Mouse (Mus musculus) adrenal gland, postnatal 14 days (tissue): ENCODE data around the gene Ugt1a10. TPM values are rescaled to one million over a fixed set of nuclear protein-coding genes. Genes with fewer than 3 reads are reported as not detected.

Experiments used
- DNase-seq: peaks from one replicate; pipeline ENCODE4 v3.0.0; 2021; ENCODE audit warnings: mixed read lengths
- total RNA-seq: library from RNA; stranded (reverse); gene quantifications from 2 replicates; pipeline ENCODE4 v1.2.3, GENCODE M21; 2021

Ugt1a10 gene
- total RNA-seq, 1 experiment from 2014 or later, result 1.4 TPM

- DNase-seq, result no peak
These were observed 176.8 kb downstream of the Ugt1a10 start for GRCm38 (mm10) chr1:88231803-88232499.

DNA sequence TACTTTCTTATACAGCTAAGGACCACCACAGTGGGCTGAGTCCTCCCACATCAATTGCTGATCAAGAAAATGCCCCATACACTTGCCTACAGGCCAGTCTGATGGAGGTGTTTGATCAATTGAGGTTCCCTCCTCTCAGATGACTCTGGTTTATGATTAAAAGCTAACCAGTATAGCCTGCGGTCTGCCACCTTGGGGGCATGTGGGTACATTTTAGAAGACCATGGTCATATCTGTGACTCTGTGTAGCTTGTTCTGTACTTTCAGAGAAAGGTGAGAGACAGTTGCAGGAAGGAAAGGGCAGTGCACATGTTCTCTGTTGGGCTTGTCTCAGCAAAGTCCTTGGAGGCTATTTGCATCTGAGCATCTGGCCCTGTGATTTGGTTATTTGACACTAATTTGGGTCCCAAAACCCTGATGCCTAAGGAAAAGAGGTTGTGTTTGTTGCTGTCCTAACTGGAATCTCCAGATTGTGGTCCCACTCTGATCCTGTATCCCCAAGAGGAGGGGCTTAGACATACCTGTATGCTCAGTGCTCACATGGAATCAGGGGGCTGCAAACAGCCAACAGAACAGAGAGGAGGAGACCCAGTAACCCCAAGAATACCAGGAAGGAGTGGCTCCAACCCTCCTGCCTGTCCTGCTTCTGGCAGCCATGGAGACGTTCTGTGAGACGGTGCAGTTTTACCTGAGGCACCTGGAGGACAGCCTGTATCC is 177.6 kb downstream of the Ugt1a10 start:
- DNase-seq, result no peak

DNA sequence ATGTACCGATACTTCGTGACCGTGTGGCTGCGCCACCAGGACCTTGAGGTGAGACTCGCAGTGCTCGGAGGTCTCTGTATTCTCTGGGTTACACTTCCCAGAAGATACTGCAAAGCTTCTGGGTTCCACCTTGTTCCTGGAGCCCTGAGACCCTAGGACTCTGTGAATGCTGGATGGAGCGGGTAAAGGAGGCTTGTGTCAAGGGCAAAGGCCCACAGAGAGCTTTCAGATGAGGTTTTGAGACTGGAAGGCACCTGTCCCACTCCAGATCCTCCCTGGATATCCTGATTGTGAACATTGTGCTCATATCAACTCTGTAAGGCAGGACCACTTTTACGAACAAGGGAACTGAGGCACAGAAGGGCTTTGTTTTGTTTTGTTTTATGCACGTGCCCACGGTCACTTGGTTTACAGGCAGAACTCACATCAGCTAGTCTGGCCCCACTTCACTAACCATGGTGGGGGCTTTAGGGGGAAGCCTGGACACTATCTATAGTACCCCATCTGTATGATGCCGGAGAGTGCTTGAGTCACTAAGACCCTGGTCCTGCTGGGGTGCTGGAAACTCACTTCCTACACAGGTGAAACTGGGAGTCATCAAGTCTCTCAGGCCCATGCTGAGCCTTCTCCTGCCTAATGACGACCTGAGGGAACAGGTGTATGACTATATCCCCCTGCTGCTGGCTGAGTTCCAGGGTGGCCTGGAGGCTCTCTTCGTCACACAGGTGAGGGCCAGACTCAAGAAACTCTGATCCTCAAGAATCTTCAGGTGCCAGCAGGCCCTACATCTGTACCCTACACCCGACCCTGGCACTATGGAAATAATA is 178.4 kb downstream of the Ugt1a10 start:
- DNase-seq, result no peak

DNA sequence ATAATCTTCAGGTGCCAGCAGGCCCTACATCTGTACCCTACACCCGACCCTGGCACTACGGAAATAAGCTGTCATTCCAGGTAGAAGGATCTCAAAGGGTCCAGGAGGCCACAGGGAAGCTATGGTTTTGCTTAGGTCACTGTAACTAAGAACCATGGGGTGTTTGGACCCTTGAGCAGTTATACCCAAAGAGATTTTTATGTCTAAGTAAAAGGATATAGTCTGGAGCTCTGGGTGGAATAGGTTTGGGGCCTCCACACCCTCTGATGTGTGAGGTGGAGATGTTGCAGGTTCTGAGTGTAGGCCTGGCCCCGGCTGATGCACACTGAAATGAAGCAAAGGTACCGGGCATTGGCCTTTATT is 179.0 kb downstream of the Ugt1a10 start:
- DNase-seq, result no peak

DNA sequence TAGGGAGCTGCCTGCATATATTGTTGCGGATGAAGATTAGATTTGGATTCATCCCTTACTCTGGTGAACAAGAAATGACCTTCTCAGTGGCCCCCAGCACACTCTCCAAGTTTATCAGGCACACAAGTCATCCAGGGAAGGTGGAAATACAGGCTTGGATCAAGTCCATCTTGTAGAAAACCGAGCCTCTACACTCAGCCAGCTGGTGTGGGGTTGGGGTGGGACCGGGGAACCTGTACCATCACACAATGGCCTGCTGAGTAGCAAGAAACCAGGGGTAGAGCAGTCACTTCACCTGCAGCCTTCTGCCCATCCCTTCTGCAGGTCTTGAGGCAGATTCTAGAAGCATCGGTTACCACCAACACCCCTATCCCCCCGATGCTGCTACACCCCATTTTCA is 179.5 kb downstream of the Ugt1a10 start:
- no peak for DNase-seq

DNA sequence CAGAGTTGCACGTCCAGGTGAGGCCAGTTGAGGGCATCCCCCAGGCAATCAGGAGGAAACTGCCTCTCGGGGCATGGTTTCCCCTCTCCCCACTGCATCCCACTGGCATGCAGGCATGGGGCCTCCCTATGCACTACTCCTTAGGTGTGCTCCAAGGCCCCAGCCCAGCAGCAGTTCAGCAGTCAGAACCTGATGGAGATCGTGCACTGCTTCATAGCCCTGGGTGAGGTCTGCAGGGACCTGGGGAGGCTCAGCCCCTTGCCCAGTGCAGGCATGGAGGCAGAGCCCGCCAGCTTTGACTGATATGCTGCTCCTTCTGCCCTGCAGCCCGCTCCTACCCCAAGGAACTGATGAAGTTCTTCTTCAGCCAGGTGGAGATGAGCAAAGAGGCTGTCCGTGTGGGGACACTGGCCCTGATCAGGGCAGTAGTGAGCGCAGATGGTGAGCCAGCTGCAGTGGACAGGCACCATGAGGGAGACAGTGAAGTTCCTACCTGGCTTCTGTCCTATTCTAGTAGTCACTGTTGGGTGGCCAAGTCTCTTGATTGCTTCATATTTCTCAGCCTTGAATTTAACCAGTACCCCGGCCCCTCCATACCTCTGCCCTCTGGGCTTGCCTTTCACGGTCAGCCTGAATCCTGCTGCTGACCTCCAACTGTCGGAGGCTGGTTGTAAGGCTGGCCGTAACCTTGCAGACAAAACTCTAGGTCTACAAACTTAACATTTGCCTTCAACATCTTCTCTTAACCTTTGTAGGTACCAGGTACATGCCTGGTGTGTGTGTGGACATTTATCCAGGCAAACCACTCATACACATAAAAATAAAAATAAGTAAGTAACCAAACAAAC is 180.1 kb downstream of the Ugt1a10 start:
- DNase-seq, result no peak

DNA sequence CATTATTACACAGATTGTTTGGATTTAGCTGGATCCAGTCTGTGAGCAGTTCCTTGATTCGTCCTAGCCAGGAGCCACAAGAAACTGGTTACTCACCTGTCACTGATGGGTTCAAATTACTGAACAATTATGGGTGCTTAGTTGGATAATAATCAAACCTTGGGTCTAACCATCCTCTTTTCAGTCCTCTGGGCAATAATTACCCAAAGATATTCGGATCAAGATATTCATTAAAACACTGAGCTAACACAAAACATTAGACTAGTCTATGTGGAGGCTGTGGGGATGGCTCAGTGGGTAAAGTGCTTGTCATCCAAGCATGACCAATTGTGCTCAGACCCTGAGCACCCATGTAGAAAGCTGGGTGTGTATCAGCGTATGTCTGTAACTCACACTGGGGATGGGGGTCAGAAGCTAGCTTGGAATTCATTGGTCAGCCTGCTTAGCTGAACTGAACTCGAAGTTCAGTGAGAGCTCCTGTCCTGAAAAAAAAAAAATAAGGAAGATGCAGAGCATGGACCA is 180.8 kb downstream of the Ugt1a10 start:
- no peak for DNase-seq

DNA sequence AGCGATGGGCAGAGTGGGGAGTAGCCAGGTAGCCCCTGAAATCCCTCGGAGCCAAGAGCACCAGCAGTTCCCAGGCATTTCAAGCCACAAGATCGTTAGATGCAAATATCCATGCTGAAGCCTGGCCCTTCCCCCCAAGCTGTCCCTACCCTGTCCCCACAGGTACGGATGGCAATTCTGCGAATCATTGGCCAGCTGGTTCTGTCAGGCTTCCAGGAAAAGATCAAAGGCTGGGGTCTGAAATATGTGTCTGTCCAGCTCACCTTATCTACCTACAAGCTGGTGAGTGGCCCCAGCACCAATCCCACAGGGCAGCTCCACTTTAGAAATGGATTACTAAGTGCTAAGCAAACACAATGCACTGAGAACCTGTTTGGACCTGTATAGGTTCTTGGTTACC is 182.1 kb downstream of the Ugt1a10 start:
- no peak for DNase-seq

DNA sequence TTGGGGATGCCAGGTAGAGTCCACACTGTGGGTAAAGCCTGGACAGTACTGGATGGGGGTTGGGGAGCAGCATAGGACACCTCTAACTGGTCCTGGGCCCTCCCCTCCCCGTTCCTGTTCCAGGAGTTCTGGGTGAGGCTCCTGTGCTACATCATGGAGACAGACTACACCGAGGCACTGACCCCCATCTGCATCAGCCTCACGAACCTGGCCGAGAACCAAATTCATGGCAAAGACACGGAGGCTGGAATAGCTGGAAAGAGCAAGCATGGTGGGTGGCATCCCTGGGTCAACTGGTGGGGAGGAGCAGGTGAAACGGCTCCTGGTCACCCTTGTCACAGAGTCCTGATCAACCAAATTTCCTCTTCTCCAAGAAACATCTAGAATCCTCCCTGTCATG is 183.6 kb downstream of the Ugt1a10 start:
- no peak for DNase-seq

GRCm38 (mm10) chr1:88240072-88240471 is 184.9 kb downstream of the Ugt1a10 start:
- DNase-seq, result peak; percentile 59

- DNase-seq, result no peak
These were observed 185.4 kb downstream of the Ugt1a10 start for GRCm38 (mm10) chr1:88240579-88240978.

- DNase-seq, result no peak
These were observed 188.7 kb downstream of the Ugt1a10 start for GRCm38 (mm10) chr1:88243861-88244260.

DNA sequence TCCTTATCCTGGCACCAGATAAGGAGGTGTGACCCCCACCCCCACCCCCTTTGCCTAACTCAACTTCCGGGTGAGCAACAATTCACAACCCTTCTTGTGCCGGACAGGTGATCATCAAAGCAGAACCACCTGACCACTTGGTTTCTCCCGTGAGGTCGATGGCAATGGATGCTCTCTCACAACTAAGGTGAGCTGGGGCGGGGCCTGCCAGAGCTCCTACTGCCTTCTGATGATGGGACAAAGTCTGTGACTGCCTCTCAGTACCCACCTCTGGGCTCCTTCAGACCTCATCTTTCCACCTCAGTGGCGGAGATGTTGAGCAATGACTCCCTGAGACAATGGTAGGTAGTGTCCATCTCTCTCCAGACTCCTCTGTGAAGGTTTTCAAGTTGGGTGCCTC is 190.7 kb downstream of the Ugt1a10 start:
- no peak for DNase-seq

- no peak for DNase-seq
These were observed 191.2 kb downstream of the Ugt1a10 start for GRCm38 (mm10) chr1:88246386-88246785.

DNA sequence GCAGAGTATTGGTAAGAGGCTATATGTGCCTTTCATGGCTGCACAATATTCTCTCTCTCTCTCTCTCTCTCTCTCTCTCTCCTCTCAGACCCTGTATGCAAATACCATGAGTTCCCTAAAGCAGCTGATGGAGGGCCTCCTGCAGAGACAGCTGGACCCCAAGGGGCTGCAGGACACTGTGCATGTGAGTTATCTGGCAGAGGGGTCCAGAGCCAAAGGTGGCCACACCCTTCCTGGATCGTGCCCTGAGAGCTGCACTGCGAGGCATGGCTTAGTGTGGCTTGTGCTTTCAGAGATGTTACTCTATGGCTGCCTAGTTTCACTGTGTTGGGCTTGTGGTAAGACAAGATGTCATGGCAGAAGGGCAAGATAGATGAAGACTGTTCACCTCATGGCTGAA is 192.5 kb downstream of the Ugt1a10 start:
- DNase-seq, result no peak

GRCm38 (mm10) chr1:88248658-88249057 is 193.5 kb downstream of the Ugt1a10 start:
- DNase-seq, result no peak

DNA sequence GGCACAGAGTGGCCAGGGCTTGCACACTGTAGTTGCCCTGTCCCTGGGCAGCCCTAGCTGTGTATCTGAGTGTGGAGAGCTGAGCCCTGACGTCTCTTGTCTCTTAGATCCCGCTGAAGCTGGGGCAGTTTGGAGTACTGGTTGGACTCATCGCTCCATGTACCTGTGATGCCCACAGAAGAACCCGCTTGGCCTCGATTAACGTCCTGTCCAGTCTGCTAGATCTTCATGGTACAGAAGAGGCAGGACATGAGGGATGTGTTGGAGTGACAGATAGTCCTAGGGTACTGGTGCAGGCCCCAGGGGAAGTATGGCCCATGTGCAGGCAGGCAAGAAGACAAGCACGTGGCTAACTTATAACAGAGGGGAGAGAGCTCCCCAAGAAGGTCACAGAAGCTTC is 194.4 kb downstream of the Ugt1a10 start:
- DNase-seq, result no peak

GRCm38 (mm10) chr1:88250023-88250422 is 194.8 kb downstream of the Ugt1a10 start:
- no peak for DNase-seq

- no peak for DNase-seq
These were observed 197.9 kb downstream of the Ugt1a10 start for GRCm38 (mm10) chr1:88253106-88253505.

DNA sequence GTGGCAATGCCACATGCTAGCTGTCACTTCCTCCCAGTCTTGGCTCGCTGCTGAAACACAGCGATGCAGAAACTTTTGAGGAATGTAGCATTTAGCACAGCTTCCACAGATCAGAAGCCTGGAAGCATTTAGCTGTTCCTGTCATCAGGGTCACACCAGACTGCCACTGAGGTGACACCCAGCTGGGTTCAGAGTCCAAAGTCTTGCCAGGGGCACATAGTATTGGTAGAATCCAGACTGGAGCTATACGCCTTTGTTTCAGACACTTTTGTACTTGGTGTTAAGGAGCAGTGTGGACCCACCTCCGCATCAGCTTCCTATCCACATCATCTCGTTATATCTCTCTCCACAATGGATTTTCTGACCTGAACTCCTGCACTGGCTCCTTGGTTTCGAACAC is 198.4 kb downstream of the Ugt1a10 start:
- no peak for DNase-seq

DNA sequence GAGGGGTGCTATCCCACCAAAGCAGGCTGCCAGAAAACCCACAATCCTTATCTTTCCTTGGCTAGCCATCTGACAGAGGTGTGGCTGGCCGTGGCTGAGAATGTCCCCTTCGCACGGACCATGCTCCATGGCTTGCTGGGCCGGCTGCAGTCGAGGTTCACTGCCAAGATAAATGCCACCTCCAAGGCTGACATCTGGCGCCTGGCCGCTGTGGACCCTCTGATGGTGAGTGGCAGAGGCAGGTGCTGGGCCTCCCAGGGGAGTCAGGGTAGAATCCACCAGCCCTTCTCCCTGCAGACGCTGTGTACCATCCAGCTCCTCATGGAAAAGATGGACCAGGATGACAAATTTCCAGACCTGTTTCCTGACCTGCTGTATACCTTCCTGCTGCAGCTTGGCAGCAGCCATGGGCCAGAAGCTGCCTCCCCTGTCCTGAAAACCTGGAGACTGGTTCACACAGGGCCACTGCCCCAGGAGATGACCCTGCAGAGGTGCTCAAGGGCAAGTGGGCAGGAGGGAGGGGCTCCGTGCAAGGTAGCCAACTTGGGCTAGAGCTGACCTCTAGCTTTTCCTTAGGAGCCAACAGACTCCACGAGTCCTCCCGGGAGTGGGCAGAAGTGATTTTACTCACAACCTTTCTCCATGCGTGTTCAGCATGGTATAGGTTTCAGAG is 199.7 kb downstream of the Ugt1a10 start:
- DNase-seq, result no peak
